Mouse (Mus musculus): ENCODE measurements around the gene Dnajb1.

GRCm38 (mm10) chr8:83573140-83573875 lies 34.7 kb upstream of the Dnajb1 start:
- TF ChIP-seq POLR2A (IDR thresholded peaks at IDR 0.05; ENCODE audit: insufficient read depth, low read depth, low read length) (no peak), CTCF (IDR thresholded peaks at IDR 0.05; ENCODE audit: insufficient read depth, low read depth, low read length) (no peak)
